Mouse (Mus musculus) heart, embryonic 16.5 days (tissue): ENCODE data around the gene Agap1. TPM values are rescaled to one million over a fixed set of nuclear protein-coding genes. Genes with fewer than 3 reads are reported as not detected.

Source experiments
- ATAC-seq: fragments of 200-750 bp; cut with Nextera tagmentation; replicated peaks from 2 replicates; pipeline ENCODE4 v1.8.0; 2017; ENCODE audit warnings: moderate number of reproducible peaks; ENCODE audit not compliant: insufficient read depth, low FRiP score; ENCODE audit errors: extremely low read depth
- H3K27ac ChIP-seq: fragments of 300-500 bp; sonication (generic); 2 replicates; pipeline ENCODE4 v1.5.1; 2014; ENCODE audit warnings: mild to moderate bottlenecking, low read length, control low read depth, moderate library complexity
- H3K27me3 ChIP-seq: fragments of 300-500 bp; sonication (generic); 2 replicates; pipeline ENCODE4 v1.6.1; 2014; ENCODE audit warnings: low read length, mixed read lengths; ENCODE audit not compliant: control insufficient read depth, insufficient read depth
- H3K36me3 ChIP-seq: fragments of 300-500 bp; sonication (generic); 2 replicates; pipeline ENCODE4 v1.6.1; 2014; ENCODE audit not compliant: control insufficient read depth, insufficient read depth
- H3K4me1 ChIP-seq: fragments of 300-500 bp; sonication (generic); 2 replicates; pipeline ENCODE4 v1.6.1; 2014; ENCODE audit warnings: low read length, mixed read lengths; ENCODE audit not compliant: control insufficient read depth, insufficient read depth
- H3K4me2 ChIP-seq: fragments of 300-500 bp; sonication (generic); 2 replicates; pipeline ENCODE4 v1.6.1; 2014; ENCODE audit warnings: low read depth, mild to moderate bottlenecking, control low read depth, low read length
- H3K4me3 ChIP-seq: fragments of 300-500 bp; sonication (generic); 2 replicates; pipeline ENCODE4 v1.5.1; 2014; ENCODE audit warnings: mild to moderate bottlenecking, control low read depth, low read length
- H3K9ac ChIP-seq: fragments of 300-500 bp; sonication (generic); 2 replicates; pipeline ENCODE4 v1.6.1; 2014; ENCODE audit warnings: low read length, control low read depth
- H3K9me3 ChIP-seq: fragments of 300-500 bp; sonication (generic); replicated peaks from 2 replicates; pipeline ENCODE4 v1.6.1; 2016; ENCODE audit warnings: low read length; ENCODE audit not compliant: control insufficient read depth
- WGBS: fragments of 180-500 bp; shearing (Covaris S2); extraction: QIAGEN DNeasy Blood & Tissue Kit; methylation state at CpG from one replicate; pipeline ENCODE4 v1.1.7; 2014; 5-methylcytosine and 5-hydroxymethylcytosine counted together
- polyA plus RNA-seq: library from polyadenylated mRNA; unstranded; fragments of >200 nt; fragmentation: Nextera tagmentation; extraction: Ambion mirVana; gene quantifications from 2 replicates; pipeline ENCODE4 v1.2.1, GENCODE M21; 2015

The Agap1 gene
- polyA plus RNA-seq, 1 experiment from 2014 or later = 6.2 TPM

GRCm38 (mm10) chr1:89891400-89891799 lies 436.8 kb downstream of the Agap1 start:
- H3K4me3 ChIP-seq = no peak overlapping the region
- ATAC-seq = no peak
- WGBS = 78% methylated on average over 6 of the region's 6 CpGs
- H3K36me3 ChIP-seq = peaks cover 5% of the 10 kb centered on the region
- no peak overlapping the region for H3K9ac ChIP-seq
- no peaks in the 10 kb centered on the region for H3K4me1 ChIP-seq
- no peak overlapping the region for H3K27ac ChIP-seq
- no peaks in the 10 kb centered on the region for H3K9me3 ChIP-seq
- no peak overlapping the region for H3K4me2 ChIP-seq
- no peaks in the 10 kb centered on the region for H3K27me3 ChIP-seq

- Histone ChIP-seq H3K9ac (no peak overlapping the region), H3K9me3 (no peaks in the 10 kb centered on the region), H3K27me3 (no peaks in the 10 kb centered on the region), H3K36me3 (peaks cover 5% of the 10 kb centered on the region), H3K4me2 (no peak overlapping the region), H3K27ac (no peak overlapping the region), H3K4me3 (no peak overlapping the region), H3K4me1 (no peaks in the 10 kb centered on the region)
- no peak for ATAC-seq
- WGBS = 69% methylated on average over 7 of the region's 7 CpGs
These were observed 437.7 kb downstream of the Agap1 start for GRCm38 (mm10) chr1:89892281-89892680.

- no peak for ATAC-seq
- Histone ChIP-seq H3K4me2 (no peak overlapping the region), H3K4me1 (no peaks in the 10 kb centered on the region), H3K36me3 (no peaks in the 10 kb centered on the region), H3K4me3 (no peak overlapping the region), H3K9ac (no peak overlapping the region), H3K27ac (no peak overlapping the region), H3K9me3 (no peaks in the 10 kb centered on the region), H3K27me3 (no peaks in the 10 kb centered on the region)
- WGBS = 70% methylated on average over 5 of the region's 5 CpGs
These were observed 441.2 kb downstream of the Agap1 start for GRCm38 (mm10) chr1:89895801-89896200.

- ATAC-seq = no peak
- Histone ChIP-seq H3K4me1 (no peaks in the 10 kb centered on the region), H3K27me3 (no peaks in the 10 kb centered on the region), H3K9me3 (no peaks in the 10 kb centered on the region), H3K27ac (no peak overlapping the region), H3K9ac (no peak overlapping the region), H3K4me2 (no peak overlapping the region), H3K4me3 (no peak overlapping the region), H3K36me3 (no peaks in the 10 kb centered on the region)
- WGBS = 66% methylated on average over 2 of the region's 2 CpGs
These were observed 444.4 kb downstream of the Agap1 start for GRCm38 (mm10) chr1:89899036-89899435.

- Histone ChIP-seq H3K9ac (no peak overlapping the region), H3K4me3 (no peak overlapping the region), H3K36me3 (no peaks in the 10 kb centered on the region), H3K4me2 (no peak overlapping the region), H3K4me1 (no peaks in the 10 kb centered on the region), H3K27ac (no peak overlapping the region), H3K9me3 (no peaks in the 10 kb centered on the region), H3K27me3 (no peaks in the 10 kb centered on the region)
- 75% methylated on average over 11 of the region's 11 CpGs for WGBS
- ATAC-seq = no peak
These were observed 445.3 kb downstream of the Agap1 start for GRCm38 (mm10) chr1:89899761-89900445.

GRCm38 (mm10) chr1:89901381-89901780 lies 446.8 kb downstream of the Agap1 start:
- ATAC-seq = no peak
- Histone ChIP-seq H3K9ac (no peak overlapping the region), H3K4me2 (no peak overlapping the region), H3K27me3 (no peaks in the 10 kb centered on the region), H3K27ac (no peak overlapping the region), H3K9me3 (peaks cover 5% of the 10 kb centered on the region; the same call in 1 of the 2 replicates), H3K36me3 (no peaks in the 10 kb centered on the region), H3K4me3 (no peak overlapping the region), H3K4me1 (no peaks in the 10 kb centered on the region)
- 71% methylated on average over 4 of the region's 4 CpGs for WGBS

GRCm38 (mm10) chr1:89902236-89902635 lies 447.6 kb downstream of the Agap1 start:
- WGBS = 90% methylated on average over 2 of the region's 2 CpGs
- H3K27me3 ChIP-seq = no peaks in the 10 kb centered on the region
- no peaks in the 10 kb centered on the region for H3K36me3 ChIP-seq
- no peak for ATAC-seq
- H3K9ac ChIP-seq = no peak overlapping the region
- H3K27ac ChIP-seq = no peak overlapping the region
- H3K4me2 ChIP-seq = no peak overlapping the region
- peaks cover 6% of the 10 kb centered on the region; the same call in 1 of the 2 replicates for H3K9me3 ChIP-seq
- H3K4me1 ChIP-seq = no peaks in the 10 kb centered on the region
- H3K4me3 ChIP-seq = no peak overlapping the region

- 69% methylated on average over 1 of the region's 1 CpGs for WGBS
- Histone ChIP-seq H3K27ac (no peak overlapping the region), H3K9me3 (peaks cover 6% of the 10 kb centered on the region; the same call in 1 of the 2 replicates), H3K4me2 (no peak overlapping the region), H3K27me3 (no peaks in the 10 kb centered on the region), H3K4me1 (no peaks in the 10 kb centered on the region), H3K9ac (no peak overlapping the region), H3K4me3 (no peak overlapping the region), H3K36me3 (no peaks in the 10 kb centered on the region)
- ATAC-seq = no peak
These were observed 448.0 kb downstream of the Agap1 start for GRCm38 (mm10) chr1:89902641-89903040.

GRCm38 (mm10) chr1:89909796-89910195 lies 455.2 kb downstream of the Agap1 start:
- no peaks in the 10 kb centered on the region for H3K4me1 ChIP-seq
- H3K4me2 ChIP-seq = no peak overlapping the region
- H3K9ac ChIP-seq = no peak overlapping the region
- peaks cover 6% of the 10 kb centered on the region; the same call in 1 of the 2 replicates for H3K9me3 ChIP-seq
- H3K27ac ChIP-seq = no peak overlapping the region
- no peaks in the 10 kb centered on the region for H3K36me3 ChIP-seq
- WGBS = 86% methylated on average over 8 of the region's 8 CpGs
- no peaks in the 10 kb centered on the region; the same call in 1 of the 2 replicates for H3K27me3 ChIP-seq
- ATAC-seq = no peak
- no peak overlapping the region for H3K4me3 ChIP-seq
